Mouse (Mus musculus): ENCODE results near the gene Ugcg.
"Not testable (repeated sequence)": the region's sequence is repeated elsewhere in the genome, so short reads cannot be mapped to it uniquely, and the experiment has no call there.

Gene Ugcg

GRCm38 (mm10) chr4:59260871-59261515, 71.9 kb downstream of the Ugcg start:
- DNase-seq, result no peak

- DNase-seq, result not testable (repeated sequence)
Observed at GRCm38 (mm10) chr4:59261582-59261981, 72.5 kb downstream of the Ugcg start.

GRCm38 (mm10) chr4:59262156-59262555, 73.1 kb downstream of the Ugcg start:
- no peak for DNase-seq

GRCm38 (mm10) chr4:59263418-59263817, 74.4 kb downstream of the Ugcg start:
- DNase-seq, result no peak

GRCm38 (mm10) chr4:59264611-59265095, 75.6 kb downstream of the Ugcg start:
- DNase-seq, result no peak

- DNase-seq, result no peak
Observed at GRCm38 (mm10) chr4:59265182-59265581, 76.1 kb downstream of the Ugcg start.

GRCm38 (mm10) chr4:59265631-59266030, 76.6 kb downstream of the Ugcg start:
- DNase-seq, result no peak
